Mouse (Mus musculus): ENCODE results near the gene Vmn1r119. TPM values are rescaled to one million over a fixed set of nuclear protein-coding genes. Genes with fewer than 3 reads are reported as not detected.
"Not testable (repeated sequence)": the region's sequence is repeated elsewhere in the genome, so short reads cannot be mapped to it uniquely, and the experiment has no call there.

Vmn1r119 gene
- total RNA-seq (2021) = not detected
- long read RNA-seq, experiment 1 = 0 reads
- long read RNA-seq, experiment 2 = 0 reads

DNA sequence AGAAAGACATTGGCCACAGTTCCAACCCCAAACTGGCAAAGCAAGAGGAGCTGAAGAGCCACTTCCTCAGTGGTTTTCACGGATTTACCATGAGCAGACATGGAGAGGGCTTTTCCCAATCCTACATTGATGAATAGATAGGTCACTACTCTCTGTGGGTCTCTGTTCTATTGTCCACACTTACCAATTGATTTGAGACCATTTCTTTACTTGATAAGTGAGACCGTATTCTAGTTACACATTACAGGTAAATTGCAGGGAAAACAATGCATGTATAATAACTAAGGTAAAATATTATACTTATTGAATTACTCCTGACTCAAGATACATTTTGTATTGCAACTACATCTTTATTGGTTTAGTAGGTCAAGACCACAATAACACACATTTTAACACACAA is at the start of gene Vmn1r119:
Vmn1r119 (minus strand) TSS at position 101 of the 400 bp plus-strand sequence.
- DNase-seq = not testable (repeated sequence)

DNA sequence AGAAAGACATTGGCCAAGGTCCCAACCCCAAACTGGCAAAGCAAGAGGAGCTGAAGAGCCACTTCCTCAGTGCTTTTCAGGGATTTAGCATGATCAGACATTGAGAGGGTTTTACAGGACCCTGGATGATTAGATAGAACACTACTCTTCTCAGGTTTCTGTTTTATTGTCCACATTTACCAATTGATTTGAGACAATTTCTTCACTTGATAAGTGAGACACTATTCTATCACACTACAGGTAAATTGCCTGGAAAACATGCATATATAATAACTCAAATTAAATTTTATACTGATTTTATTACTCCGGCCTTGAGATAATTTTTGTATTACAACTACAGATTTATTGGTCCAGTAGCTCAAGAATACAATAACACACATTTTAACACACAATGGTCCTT is 41.4 kb upstream of the Vmn1r119 start, which contains the start of gene Vmn1r120:
Vmn1r120 (minus strand) TSS at position 101 of the 400 bp plus-strand sequence.
- DNase-seq = not testable (repeated sequence)

Other genes with a start within 250 kb of the Vmn1r119 start
- gene Vmn1r112, start 241.3 kb downstream of the Vmn1r119 start, total RNA-seq (2021) = not detected
- not detected for gene Vmn1r113, start 225.2 kb downstream of the Vmn1r119 start, total RNA-seq (2021)
- not detected for gene Vmn1r114, start 200.3 kb downstream of the Vmn1r119 start, total RNA-seq (2021)
- gene Vmn1r115, start 167.5 kb downstream of the Vmn1r119 start, total RNA-seq (2021) = not detected
- not detected for gene Vmn1r116, start 140.2 kb downstream of the Vmn1r119 start, total RNA-seq (2021)
- not detected for gene Vmn1r117, start 128.3 kb downstream of the Vmn1r119 start, total RNA-seq (2021)
- not detected for gene Vmn1r118, start 100.1 kb downstream of the Vmn1r119 start, total RNA-seq (2021)
- not detected for gene Vmn1r120, start 41.3 kb upstream of the Vmn1r119 start, total RNA-seq (2021)
- gene Vmn1r121, start 86.1 kb upstream of the Vmn1r119 start, total RNA-seq (2021) = not detected
- not detected for gene Vmn1r122, start 121.7 kb upstream of the Vmn1r119 start, total RNA-seq (2021)
- gene Vmn1r123, start 149.7 kb upstream of the Vmn1r119 start, total RNA-seq (2021) = not detected
- not detected for gene Gm5157, start 178.0 kb upstream of the Vmn1r119 start, total RNA-seq (2021)
- not detected for gene Vmn1r124, start 248.2 kb upstream of the Vmn1r119 start, total RNA-seq (2021)

Measured in adrenal gland, postnatal 10 days (tissue).